Mouse (Mus musculus): Measurements from ENCODE around the gene Nlgn2. TPM values are rescaled to one million over a fixed set of nuclear protein-coding genes. Genes with fewer than 3 reads are reported as not detected.

Gene Nlgn2
- polyA plus RNA-seq, 1 experiment from 2014 or later = 22.4 TPM

DNA sequence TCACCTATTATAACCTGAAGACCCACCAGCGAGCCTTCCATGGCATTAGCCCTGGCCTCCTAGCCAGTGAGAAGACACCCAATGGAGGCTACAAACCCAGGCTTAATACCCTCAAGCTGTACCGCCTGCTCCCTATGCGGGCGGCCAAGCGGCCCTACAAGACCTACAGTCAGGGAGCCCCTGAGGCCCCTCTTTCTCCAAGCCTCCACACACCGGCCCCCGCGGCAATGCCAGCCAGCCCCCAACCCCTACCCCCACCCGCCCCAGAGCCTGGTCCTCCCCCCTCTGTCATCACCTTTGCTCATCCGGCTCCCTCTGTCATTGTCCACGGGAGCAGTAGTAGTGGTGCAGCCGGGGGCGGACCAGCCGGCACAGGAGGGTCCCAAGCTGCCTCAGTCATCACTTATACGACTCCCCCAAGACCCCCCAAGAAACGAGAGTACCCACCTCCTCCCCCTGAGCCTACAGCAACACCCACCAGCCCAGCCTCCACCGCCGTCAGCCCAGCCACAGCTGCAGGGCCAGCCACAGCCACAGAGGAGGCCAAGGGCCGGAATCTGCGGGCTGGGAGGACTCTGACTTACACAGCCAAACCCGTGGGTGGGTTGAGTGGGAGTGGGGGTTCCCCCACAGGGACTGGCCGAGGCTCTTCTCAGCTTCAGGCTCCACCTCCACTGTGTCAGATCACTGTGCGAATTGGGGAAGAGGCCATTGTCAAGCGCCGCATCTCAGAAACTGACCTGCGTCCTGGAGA lies 59.9 kb downstream of the Nlgn2 start:
- no peak; the same call in 1 of the 2 replicates for ATAC-seq
- 61% methylated on average over 26 of the region's 26 CpGs for WGBS
- no peak overlapping the region for H3K9ac ChIP-seq (ENCODE audit: low read depth, low read length)
- H3K9me3 ChIP-seq (ENCODE audit: control insufficient read depth, low read length) = no peaks in the 10 kb centered on the region
- no peak overlapping the region for H3K27ac ChIP-seq (ENCODE audit: low read depth, low read length)
- H3K4me2 ChIP-seq (ENCODE audit: low read length) = no peak overlapping the region
- H3K36me3 ChIP-seq (ENCODE audit: control insufficient read depth, insufficient read depth, low read length) = peaks cover 12% of the 10 kb centered on the region
- H3K27me3 ChIP-seq (replicated peaks; ENCODE audit: control insufficient read depth, insufficient read depth, low read length) = no peaks in the 10 kb centered on the region
- no peak overlapping the region for H3K4me3 ChIP-seq (ENCODE audit: low read length)
- H3K4me1 ChIP-seq (ENCODE audit: control insufficient read depth, insufficient read depth, low read depth, low read length) = no peaks in the 10 kb centered on the region

DNA sequence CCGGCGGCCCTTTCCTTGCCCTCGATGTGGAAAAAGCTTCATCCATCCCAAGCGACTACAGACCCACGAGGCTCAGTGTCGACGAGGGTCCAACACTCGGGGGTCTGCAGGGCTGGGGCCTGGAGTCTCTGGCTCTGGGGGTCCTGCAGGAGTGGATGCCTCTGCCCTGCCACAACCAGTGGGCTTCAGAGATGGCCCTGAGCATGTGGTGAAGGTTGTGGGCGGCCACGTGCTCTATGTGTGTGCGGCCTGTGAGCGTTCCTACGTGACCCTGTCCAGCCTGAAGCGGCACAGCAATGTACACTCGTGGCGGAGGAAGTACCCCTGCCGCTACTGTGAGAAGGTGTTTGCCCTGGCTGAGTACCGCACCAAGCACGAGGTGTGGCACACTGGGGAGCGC lies 61.1 kb downstream of the Nlgn2 start:
- H3K4me2 ChIP-seq (ENCODE audit: low read length) = no peak overlapping the region
- 88% methylated on average over 19 of the region's 20 CpGs for WGBS
- no peaks in the 10 kb centered on the region for H3K9me3 ChIP-seq (ENCODE audit: control insufficient read depth, low read length)
- H3K36me3 ChIP-seq (ENCODE audit: control insufficient read depth, insufficient read depth, low read length) = peaks cover 12% of the 10 kb centered on the region
- no peak for ATAC-seq
- H3K27me3 ChIP-seq (replicated peaks; ENCODE audit: control insufficient read depth, insufficient read depth, low read length) = no peaks in the 10 kb centered on the region
- H3K27ac ChIP-seq (ENCODE audit: low read depth, low read length) = no peak overlapping the region
- H3K9ac ChIP-seq (ENCODE audit: low read depth, low read length) = no peak overlapping the region
- H3K4me3 ChIP-seq (ENCODE audit: low read length) = no peak overlapping the region
- no peaks in the 10 kb centered on the region for H3K4me1 ChIP-seq (ENCODE audit: control insufficient read depth, insufficient read depth, low read depth, low read length)

GRCm38 (mm10) chr11:69775716-69776115 lies 61.9 kb downstream of the Nlgn2 start:
- Histone ChIP-seq H3K27ac (ENCODE audit: low read depth, low read length) (no peak overlapping the region), H3K4me3 (ENCODE audit: low read length) (no peak overlapping the region), H3K27me3 (replicated peaks; ENCODE audit: control insufficient read depth, insufficient read depth, low read length) (no peaks in the 10 kb centered on the region), H3K9ac (ENCODE audit: low read depth, low read length) (no peak overlapping the region), H3K4me2 (ENCODE audit: low read length) (no peak overlapping the region), H3K4me1 (ENCODE audit: control insufficient read depth, insufficient read depth, low read depth, low read length) (no peaks in the 10 kb centered on the region), H3K9me3 (ENCODE audit: control insufficient read depth, low read length) (no peaks in the 10 kb centered on the region), H3K36me3 (ENCODE audit: control insufficient read depth, insufficient read depth, low read length) (peaks cover 12% of the 10 kb centered on the region)
- 54% methylated on average over 10 of the region's 10 CpGs for WGBS
- ATAC-seq = no peak

- H3K27ac ChIP-seq (ENCODE audit: low read depth, low read length) = no peak overlapping the region
- peaks cover 12% of the 10 kb centered on the region for H3K36me3 ChIP-seq (ENCODE audit: control insufficient read depth, insufficient read depth, low read length)
- 61% methylated on average over 5 of the region's 5 CpGs for WGBS
- H3K4me3 ChIP-seq (ENCODE audit: low read length) = no peak overlapping the region
- no peaks in the 10 kb centered on the region for H3K9me3 ChIP-seq (ENCODE audit: control insufficient read depth, low read length)
- H3K4me2 ChIP-seq (ENCODE audit: low read length) = no peak overlapping the region
- H3K27me3 ChIP-seq (replicated peaks; ENCODE audit: control insufficient read depth, insufficient read depth, low read length) = no peaks in the 10 kb centered on the region
- no peak for ATAC-seq
- H3K4me1 ChIP-seq (ENCODE audit: control insufficient read depth, insufficient read depth, low read depth, low read length) = no peaks in the 10 kb centered on the region
- H3K9ac ChIP-seq (ENCODE audit: low read depth, low read length) = 0 out of 2 replicates have a peak overlapping the region, but pooled peaks have one; percentile 18
Measured at GRCm38 (mm10) chr11:69774961-69775360, 62.6 kb downstream of the Nlgn2 start.

Small RNA genes lying within 50 kb of the gene (microRNA-seq; reads per million reads assigned to microRNA genes)
- gene Mir6924 = not detected

Other genes with a start within 250 kb of the Nlgn2 start
- gene Atp1b2, start 231.8 kb downstream of the Nlgn2 start, polyA plus RNA-seq (2015; fragmentation: Nextera tagmentation; extraction: Ambion mirVana) = 105 and 117 TPM in 2 replicates
- gene Shbg, start 219.9 kb downstream of the Nlgn2 start, polyA plus RNA-seq (2015; fragmentation: Nextera tagmentation; extraction: Ambion mirVana) = not detected in 2 replicates
- gene Sat2, start 215.8 kb downstream of the Nlgn2 start, polyA plus RNA-seq (2015; fragmentation: Nextera tagmentation; extraction: Ambion mirVana) = 22.6 and 26.2 TPM in 2 replicates
- gene Fxr2, start 204.8 kb downstream of the Nlgn2 start, polyA plus RNA-seq (2015; fragmentation: Nextera tagmentation; extraction: Ambion mirVana) = 32.1 and 34.6 TPM in 2 replicates
- not detected in 2 replicates for gene Sox15, start 182.5 kb downstream of the Nlgn2 start, polyA plus RNA-seq (2015; fragmentation: Nextera tagmentation; extraction: Ambion mirVana)
- gene Mpdu1, start 175.1 kb downstream of the Nlgn2 start, polyA plus RNA-seq (2015; fragmentation: Nextera tagmentation; extraction: Ambion mirVana) = 104 and 112 TPM in 2 replicates
- gene Cd68, start 171.6 kb downstream of the Nlgn2 start, polyA plus RNA-seq (2015; fragmentation: Nextera tagmentation; extraction: Ambion mirVana) = 10.2 and 11.5 TPM in 2 replicates
- 382 and 471 TPM in 2 replicates for gene Eif4a1, start 165.4 kb downstream of the Nlgn2 start, polyA plus RNA-seq (2015; fragmentation: Nextera tagmentation; extraction: Ambion mirVana)
- 89.8 and 104 TPM in 2 replicates for gene Senp3, start 155.7 kb downstream of the Nlgn2 start, polyA plus RNA-seq (2015; fragmentation: Nextera tagmentation; extraction: Ambion mirVana)
- gene Tnfsf13, start 152.0 kb downstream of the Nlgn2 start, polyA plus RNA-seq (2015; fragmentation: Nextera tagmentation; extraction: Ambion mirVana) = 0.53 and 0.77 TPM in 2 replicates
- gene Tnfsf12, start 141.9 kb downstream of the Nlgn2 start, polyA plus RNA-seq (2015; fragmentation: Nextera tagmentation; extraction: Ambion mirVana) = 4.4 and 5.6 TPM in 2 replicates
- 1.6 and 2.0 TPM in 2 replicates for gene Tnfsfm13, start 141.7 kb downstream of the Nlgn2 start, polyA plus RNA-seq (2015; fragmentation: Nextera tagmentation; extraction: Ambion mirVana)
- gene Polr2a, start 79.1 kb downstream of the Nlgn2 start, polyA plus RNA-seq (2015; fragmentation: Nextera tagmentation; extraction: Ambion mirVana) = 12.1 and 14.9 TPM in 2 replicates
- 0.41 and 0.87 TPM in 2 replicates for gene Slc35g3, start 75.8 kb downstream of the Nlgn2 start, polyA plus RNA-seq (2015; fragmentation: Nextera tagmentation; extraction: Ambion mirVana)
- 5.8 and 6.2 TPM in 2 replicates for gene Zbtb4, start 71.9 kb downstream of the Nlgn2 start, polyA plus RNA-seq (2015; fragmentation: Nextera tagmentation; extraction: Ambion mirVana)
- gene Chrnb1, start 41.8 kb downstream of the Nlgn2 start, polyA plus RNA-seq (2015; fragmentation: Nextera tagmentation; extraction: Ambion mirVana) = 1.4 and 2.9 TPM in 2 replicates
- 6.7 and 7.2 TPM in 2 replicates for gene Fgf11, start 35.9 kb downstream of the Nlgn2 start, polyA plus RNA-seq (2015; fragmentation: Nextera tagmentation; extraction: Ambion mirVana)
- gene Tmem102, start 32.2 kb downstream of the Nlgn2 start, polyA plus RNA-seq (2015; fragmentation: Nextera tagmentation; extraction: Ambion mirVana) = 1.3 and 1.6 TPM in 2 replicates
- not detected in 2 replicates for gene Gm39566, start 22.5 kb downstream of the Nlgn2 start, polyA plus RNA-seq (2015; fragmentation: Nextera tagmentation; extraction: Ambion mirVana)
- not detected in 2 replicates for gene Spem2, start 19.3 kb downstream of the Nlgn2 start, polyA plus RNA-seq (2015; fragmentation: Nextera tagmentation; extraction: Ambion mirVana)
- gene Spem1, start 15.6 kb downstream of the Nlgn2 start, polyA plus RNA-seq (2015; fragmentation: Nextera tagmentation; extraction: Ambion mirVana) = 0.35 and 0.45 TPM in 2 replicates
- gene Tmem256, start 730 bp upstream of the Nlgn2 start, polyA plus RNA-seq (2015; fragmentation: Nextera tagmentation; extraction: Ambion mirVana) = 341 and 379 TPM in 2 replicates
- 37.3 and 48.6 TPM in 2 replicates for gene Plscr3, start 8.6 kb upstream of the Nlgn2 start, polyA plus RNA-seq (2015; fragmentation: Nextera tagmentation; extraction: Ambion mirVana)
- gene Tnk1, start 20.9 kb upstream of the Nlgn2 start, polyA plus RNA-seq (2015; fragmentation: Nextera tagmentation; extraction: Ambion mirVana) = 0.10 and 0.13 TPM in 2 replicates
- not detected in 2 replicates for gene Tmem95, start 40.2 kb upstream of the Nlgn2 start, polyA plus RNA-seq (2015; fragmentation: Nextera tagmentation; extraction: Ambion mirVana)
- 2.2 and 3.2 TPM in 2 replicates for gene Kctd11, start 43.6 kb upstream of the Nlgn2 start, polyA plus RNA-seq (2015; fragmentation: Nextera tagmentation; extraction: Ambion mirVana)
- gene Acap1, start 57.8 kb upstream of the Nlgn2 start, polyA plus RNA-seq (2015; fragmentation: Nextera tagmentation; extraction: Ambion mirVana) = 0.13 and 0.25 TPM in 2 replicates
- gene 2810408A11Rik, start 63.2 kb upstream of the Nlgn2 start, polyA plus RNA-seq (2015; fragmentation: Nextera tagmentation; extraction: Ambion mirVana) = 5.5 and 6.3 TPM in 2 replicates
- gene Neurl4, start 63.3 kb upstream of the Nlgn2 start, polyA plus RNA-seq (2015; fragmentation: Nextera tagmentation; extraction: Ambion mirVana) = 17.8 and 19.0 TPM in 2 replicates
- 55.2 and 65.7 TPM in 2 replicates for gene Gps2, start 76.1 kb upstream of the Nlgn2 start, polyA plus RNA-seq (2015; fragmentation: Nextera tagmentation; extraction: Ambion mirVana)
- gene Eif5a, start 84.2 kb upstream of the Nlgn2 start, polyA plus RNA-seq (2015; fragmentation: Nextera tagmentation; extraction: Ambion mirVana) = 1,120 and 1,123 TPM in 2 replicates
- 5.7 and 6.2 TPM in 2 replicates for gene Ybx2, start 98.0 kb upstream of the Nlgn2 start, polyA plus RNA-seq (2015; fragmentation: Nextera tagmentation; extraction: Ambion mirVana)
- 4.7 and 5.8 TPM in 2 replicates for gene Slc2a4, start 110.4 kb upstream of the Nlgn2 start, polyA plus RNA-seq (2015; fragmentation: Nextera tagmentation; extraction: Ambion mirVana)
- gene Cldn7, start 127.0 kb upstream of the Nlgn2 start, polyA plus RNA-seq (2015; fragmentation: Nextera tagmentation; extraction: Ambion mirVana) = 0.17 and 0.33 TPM in 2 replicates
- 26.9 and 27.4 TPM in 2 replicates for gene Ctdnep1, start 143.4 kb upstream of the Nlgn2 start, polyA plus RNA-seq (2015; fragmentation: Nextera tagmentation; extraction: Ambion mirVana)
- 168 and 188 TPM in 2 replicates for gene Elp5, start 144.7 kb upstream of the Nlgn2 start, polyA plus RNA-seq (2015; fragmentation: Nextera tagmentation; extraction: Ambion mirVana)
- gene Gabarap, start 153.4 kb upstream of the Nlgn2 start, polyA plus RNA-seq (2015; fragmentation: Nextera tagmentation; extraction: Ambion mirVana) = 576 and 581 TPM in 2 replicates
- 54.2 and 55.4 TPM in 2 replicates for gene Phf23, start 158.0 kb upstream of the Nlgn2 start, polyA plus RNA-seq (2015; fragmentation: Nextera tagmentation; extraction: Ambion mirVana)
- 21.0 and 25.4 TPM in 2 replicates for gene Dvl2, start 162.8 kb upstream of the Nlgn2 start, polyA plus RNA-seq (2015; fragmentation: Nextera tagmentation; extraction: Ambion mirVana)
- gene Acadvl, start 177.6 kb upstream of the Nlgn2 start, polyA plus RNA-seq (2015; fragmentation: Nextera tagmentation; extraction: Ambion mirVana) = 66.6 and 69.1 TPM in 2 replicates
- 23.1 and 23.4 TPM in 2 replicates for gene Dlg4, start 179.2 kb upstream of the Nlgn2 start, polyA plus RNA-seq (2015; fragmentation: Nextera tagmentation; extraction: Ambion mirVana)
- gene Asgr1, start 216.3 kb upstream of the Nlgn2 start, polyA plus RNA-seq (2015; fragmentation: Nextera tagmentation; extraction: Ambion mirVana) = 3.9 and 4.4 TPM in 2 replicates